Mouse (Mus musculus) forebrain, embryonic 15.5 days (tissue): ENCODE results near the gene Ldlrad1. TPM values are rescaled to one million over a fixed set of nuclear protein-coding genes. Genes with fewer than 3 reads are reported as not detected.
A peak's percentile ranks its signal among the peaks of the same experiment; 100 is the strongest.

Experiments
- ATAC-seq: fragments of 200-750 bp; cut with Nextera tagmentation; replicated peaks from 2 replicates; pipeline ENCODE4 v1.8.0; 2017; ENCODE audit warnings: mild to moderate bottlenecking, moderate TSS enrichment, moderate library complexity
- H3K27ac ChIP-seq: fragments of 300-500 bp; sonication (generic); replicated peaks from 2 replicates; pipeline ENCODE4 v1.5.1; 2015; ENCODE audit warnings: mild to moderate bottlenecking, inconsistent platforms
- H3K27me3 ChIP-seq: fragments of 300-500 bp; sonication (generic); 2 replicates; pipeline ENCODE4 v1.6.1; 2015; ENCODE audit warnings: inconsistent platforms
- H3K36me3 ChIP-seq: fragments of 300-500 bp; sonication (generic); 2 replicates; pipeline ENCODE4 v1.6.1; 2015; ENCODE audit warnings: mild to moderate bottlenecking, inconsistent platforms
- H3K4me1 ChIP-seq: fragments of 300-500 bp; sonication (generic); 2 replicates; pipeline ENCODE4 v1.6.1; 2015; ENCODE audit warnings: inconsistent platforms
- H3K4me2 ChIP-seq: fragments of 300-500 bp; sonication (generic); replicated peaks from 2 replicates; pipeline ENCODE4 v1.6.1; 2015; ENCODE audit warnings: mild to moderate bottlenecking, inconsistent platforms
- H3K4me3 ChIP-seq: fragments of 300-500 bp; sonication (generic); 2 replicates; pipeline ENCODE4 v1.5.1; 2015; ENCODE audit warnings: mild to moderate bottlenecking, inconsistent platforms
- H3K9ac ChIP-seq: fragments of 300-500 bp; sonication (generic); replicated peaks from 2 replicates; pipeline ENCODE4 v1.6.1; 2015; ENCODE audit warnings: mild to moderate bottlenecking, inconsistent platforms
- H3K9me3 ChIP-seq: fragments of 300-500 bp; sonication (generic); 2 replicates; pipeline ENCODE4 v1.6.1; 2016; ENCODE audit warnings: inconsistent platforms
- WGBS: fragments of 180-500 bp; shearing (Covaris S2); methylation state at CpG from one replicate; pipeline ENCODE4 v1.1.7; 2015; ENCODE audit warnings: mixed read lengths; 5-methylcytosine and 5-hydroxymethylcytosine counted together
- polyA plus RNA-seq: library from polyadenylated mRNA; unstranded; fragments of >200 nt; fragmentation: Nextera tagmentation; extraction: Ambion mirVana; gene quantifications from 2 replicates; pipeline ENCODE4 v1.2.1, GENCODE M21; 2015

Ldlrad1 gene
- polyA plus RNA-seq, 1 experiment from 2014 or later = not detected

- no peak for ATAC-seq
- Histone ChIP-seq H3K9ac (no peak overlapping the region), H3K4me1 (peaks cover 30% of the 10 kb centered on the region), H3K4me2 (no peak overlapping the region), H3K27me3 (no peaks in the 10 kb centered on the region), H3K36me3 (peaks cover 5% of the 10 kb centered on the region), H3K4me3 (no peak overlapping the region), H3K27ac (no peak overlapping the region), H3K9me3 (no peaks in the 10 kb centered on the region)
- 74% methylated on average over 9 of the region's 9 CpGs for WGBS
Measured at GRCm38 (mm10) chr4:107247110-107247509, 38.1 kb downstream of the Ldlrad1 start.

GRCm38 (mm10) chr4:107248061-107248460 lies 39.1 kb downstream of the Ldlrad1 start:
- no peak overlapping the region for H3K9ac ChIP-seq
- no peaks in the 10 kb centered on the region for H3K9me3 ChIP-seq
- H3K4me3 ChIP-seq = no peak overlapping the region
- H3K4me2 ChIP-seq = no peak overlapping the region
- no peaks in the 10 kb centered on the region for H3K27me3 ChIP-seq
- WGBS = 62% methylated on average over 3 of the region's 3 CpGs
- H3K27ac ChIP-seq = no peak overlapping the region
- ATAC-seq = no peak
- H3K36me3 ChIP-seq = peaks cover 2% of the 10 kb centered on the region
- peaks cover 36% of the 10 kb centered on the region for H3K4me1 ChIP-seq

- Histone ChIP-seq H3K4me1 (peaks cover 36% of the 10 kb centered on the region), H3K9me3 (no peaks in the 10 kb centered on the region), H3K36me3 (no peaks in the 10 kb centered on the region), H3K27ac (0 out of 2 replicates have a peak overlapping the region, but pooled peaks have one; percentile 12), H3K27me3 (no peaks in the 10 kb centered on the region), H3K9ac (no peak overlapping the region), H3K4me3 (no peak overlapping the region), H3K4me2 (no peak overlapping the region)
- 44% methylated on average over 2 of the region's 2 CpGs for WGBS
- ATAC-seq = no peak
Measured at GRCm38 (mm10) chr4:107249471-107249870, 40.5 kb downstream of the Ldlrad1 start.

- Histone ChIP-seq H3K27me3 (no peaks in the 10 kb centered on the region), H3K9ac (no peak overlapping the region), H3K4me1 (peaks cover 38% of the 10 kb centered on the region), H3K4me2 (no peak overlapping the region), H3K9me3 (no peaks in the 10 kb centered on the region), H3K36me3 (no peaks in the 10 kb centered on the region), H3K4me3 (no peak overlapping the region), H3K27ac (no peak overlapping the region)
- ATAC-seq = no peak
- 20% methylated on average over 4 of the region's 4 CpGs for WGBS
Measured at GRCm38 (mm10) chr4:107250494-107250893, 41.5 kb downstream of the Ldlrad1 start.

- Histone ChIP-seq H3K36me3 (no peaks in the 10 kb centered on the region), H3K4me3 (peak overlapping the region; percentile 86), H3K4me2 (peak overlapping the region; percentile 68), H3K4me1 (peaks cover 38% of the 10 kb centered on the region), H3K27me3 (no peaks in the 10 kb centered on the region), H3K9ac (peak overlapping the region; percentile 93), H3K27ac (peak overlapping the region; percentile 86), H3K9me3 (no peaks in the 10 kb centered on the region)
- WGBS = 1% methylated on average over 11 of the region's 11 CpGs
- no peak for ATAC-seq
Measured at GRCm38 (mm10) chr4:107252522-107252921, 43.5 kb downstream of the Ldlrad1 start.

GRCm38 (mm10) chr4:107253125-107254091 lies 44.4 kb downstream of the Ldlrad1 start, which contains the start of the genes Lrrc42 and Hspb11:
Gene Lrrc42, minus strand, starts transcription at chr4:107253532.
Gene Hspb11, plus strand, starts transcription at chr4:107253593.
- H3K9me3 ChIP-seq = no peaks in the 10 kb centered on the region
- H3K27me3 ChIP-seq = no peaks in the 10 kb centered on the region
- peak within 1 kb of the TSS; percentile 68 for H3K4me2 ChIP-seq
- peak; percentile 97 for ATAC-seq
- H3K4me1 ChIP-seq = peaks cover 34% of the 10 kb centered on the region
- H3K27ac ChIP-seq = peak within 1 kb of the TSS; percentile 86
- no peaks in the 10 kb centered on the region for H3K36me3 ChIP-seq
- peak within 1 kb of the TSS; percentile 93 for H3K9ac ChIP-seq
- WGBS = under 1% methylated on average over 90 of the region's 101 CpGs
- peak within 1 kb of the TSS; percentile 86 for H3K4me3 ChIP-seq

GRCm38 (mm10) chr4:107254414-107254813 lies 45.4 kb downstream of the Ldlrad1 start:
- Histone ChIP-seq H3K36me3 (no peaks in the 10 kb centered on the region), H3K9me3 (no peaks in the 10 kb centered on the region), H3K4me3 (peak overlapping the region; percentile 86), H3K27ac (peak overlapping the region; percentile 20; the same call in 1 of the 2 replicates), H3K9ac (peak overlapping the region; percentile 93), H3K4me1 (peaks cover 29% of the 10 kb centered on the region), H3K27me3 (no peaks in the 10 kb centered on the region), H3K4me2 (peak overlapping the region; percentile 68)
- 11% methylated on average over 3 of the region's 3 CpGs for WGBS
- no peak for ATAC-seq

GRCm38 (mm10) chr4:107260001-107260400 lies 51.0 kb downstream of the Ldlrad1 start:
- H3K36me3 ChIP-seq = peaks cover 7% of the 10 kb centered on the region
- H3K4me2 ChIP-seq = no peak overlapping the region
- no peak overlapping the region for H3K4me3 ChIP-seq
- ATAC-seq = no peak
- no peaks in the 10 kb centered on the region for H3K27me3 ChIP-seq
- H3K9me3 ChIP-seq = no peaks in the 10 kb centered on the region; the same call in 1 of the 2 replicates
- no peak overlapping the region for H3K9ac ChIP-seq
- WGBS = 77% methylated on average over 4 of the region's 4 CpGs
- no peaks in the 10 kb centered on the region for H3K4me1 ChIP-seq
- no peak overlapping the region for H3K27ac ChIP-seq

Other genes with a start within 250 kb of the Ldlrad1 start
- gene Mrpl37, start 142.3 kb upstream of the Ldlrad1 start, polyA plus RNA-seq = 76.1 and 80.6 TPM in 2 replicates
- gene Cyb5rl, start 142.2 kb upstream of the Ldlrad1 start, polyA plus RNA-seq = 2.8 and 3.6 TPM in 2 replicates
- not detected in 2 replicates for gene Cdcp2, start 112.3 kb upstream of the Ldlrad1 start, polyA plus RNA-seq
- 373 and 391 TPM in 2 replicates for gene Tmem59, start 30.8 kb upstream of the Ldlrad1 start, polyA plus RNA-seq
- gene Tceanc2, start 30.1 kb upstream of the Ldlrad1 start, polyA plus RNA-seq = 30.7 and 45.9 TPM in 2 replicates
- 57.4 and 57.7 TPM in 2 replicates for gene Lrrc42, start 44.4 kb downstream of the Ldlrad1 start, polyA plus RNA-seq
- 37.1 and 41.7 TPM in 2 replicates for gene Hspb11, start 44.4 kb downstream of the Ldlrad1 start, polyA plus RNA-seq
- not detected in 2 replicates for gene Dio1, start 98.0 kb downstream of the Ldlrad1 start, polyA plus RNA-seq
- 53.2 and 54.3 TPM in 2 replicates for gene Yipf1, start 105.2 kb downstream of the Ldlrad1 start, polyA plus RNA-seq
- gene Ndc1, start 158.6 kb downstream of the Ldlrad1 start, polyA plus RNA-seq = 18.9 and 20.8 TPM in 2 replicates
- gene Glis1, start 225.4 kb downstream of the Ldlrad1 start, polyA plus RNA-seq = 0.95 and 1.3 TPM in 2 replicates